Mouse (Mus musculus): ENCODE results near the gene Fam92b.

GRCm38 (mm10) chr8:120151151-120151550, 26.1 kb downstream of the Fam92b start:
- TF ChIP-seq CTCF (IDR thresholded peaks at IDR 0.05; ENCODE audit: control insufficient read depth, insufficient read depth, low read length) (no peak), POLR2A (IDR thresholded peaks at IDR 0.05; ENCODE audit: borderline replicate concordance, control insufficient read depth, low read depth, low read length) (no peak)
